Mouse (Mus musculus) stomach, postnatal 0 days (tissue): ENCODE measurements around the gene Sugt1.

ENCODE experiments used
- CTCF ChIP-seq: IDR thresholded peaks from 2 replicates; pipeline ENCODE4 v1.5.1; 2016; ENCODE audit warnings: antibody characterized with exemption, low read depth, mild to moderate bottlenecking, moderate library complexity
- EP300 ChIP-seq: optimal IDR thresholded peaks from 2 replicates; pipeline ENCODE3; 2016; ENCODE audit warnings: antibody characterized with exemption

DNA sequence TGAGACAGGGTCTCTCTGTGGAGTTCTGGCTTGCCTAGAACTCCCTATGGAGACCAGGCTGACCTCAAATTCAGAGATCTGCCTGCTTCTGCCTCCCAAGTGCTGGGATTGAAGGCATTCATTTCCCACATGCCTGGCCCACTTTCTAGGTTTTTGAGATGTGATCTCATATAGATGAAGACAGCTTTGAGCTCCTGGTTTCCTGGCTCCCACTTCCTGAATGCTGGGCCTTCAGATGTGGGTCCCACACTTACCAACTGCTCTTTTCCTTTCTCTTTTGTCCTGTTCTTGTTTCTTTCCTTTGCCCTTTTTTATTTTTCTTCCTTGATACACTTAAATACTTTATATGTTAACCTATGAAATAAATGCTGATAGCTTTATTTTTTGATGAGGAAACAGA lies 49.6 kb upstream of the Sugt1 start:
- TF ChIP-seq CTCF = no peak
- TF ChIP-seq EP300 = no peak
